Mouse (Mus musculus) thymus, postnatal 14 days (tissue): ENCODE results near the gene Heyl.

Experiments used
- DNase-seq: peaks from one replicate; pipeline ENCODE4 v3.0.0; 2021

Gene Heyl

DNA sequence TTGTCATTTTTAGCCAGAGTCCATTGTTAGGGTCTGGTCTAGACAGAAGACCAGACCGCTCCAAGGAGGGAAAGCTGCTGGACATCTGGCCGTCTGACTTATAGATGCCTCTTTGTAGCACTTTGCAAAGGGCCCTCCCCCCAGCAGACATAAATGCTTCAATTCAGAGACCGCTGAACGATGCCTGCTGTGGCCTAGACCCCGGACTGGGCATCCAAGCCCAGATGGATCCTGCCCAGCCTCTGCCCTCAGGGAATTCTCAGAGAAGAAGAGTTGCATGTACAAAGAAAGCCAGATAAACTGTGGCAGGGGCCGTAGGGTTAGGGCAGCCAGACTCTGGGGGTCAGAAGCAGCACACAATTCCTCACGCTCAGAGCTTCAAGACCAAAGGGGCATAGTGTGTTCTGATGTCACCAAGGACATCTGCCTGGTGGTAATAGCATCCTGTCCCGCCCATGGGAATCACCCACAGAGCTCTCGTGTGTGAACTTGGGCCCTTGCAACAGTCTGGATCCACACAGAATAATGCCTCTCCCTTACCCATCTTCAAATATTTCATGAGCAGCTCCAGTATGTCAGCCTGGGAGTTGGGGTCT, 2.6 kb downstream of the Heyl start:
- DNase-seq: no peak

DNA sequence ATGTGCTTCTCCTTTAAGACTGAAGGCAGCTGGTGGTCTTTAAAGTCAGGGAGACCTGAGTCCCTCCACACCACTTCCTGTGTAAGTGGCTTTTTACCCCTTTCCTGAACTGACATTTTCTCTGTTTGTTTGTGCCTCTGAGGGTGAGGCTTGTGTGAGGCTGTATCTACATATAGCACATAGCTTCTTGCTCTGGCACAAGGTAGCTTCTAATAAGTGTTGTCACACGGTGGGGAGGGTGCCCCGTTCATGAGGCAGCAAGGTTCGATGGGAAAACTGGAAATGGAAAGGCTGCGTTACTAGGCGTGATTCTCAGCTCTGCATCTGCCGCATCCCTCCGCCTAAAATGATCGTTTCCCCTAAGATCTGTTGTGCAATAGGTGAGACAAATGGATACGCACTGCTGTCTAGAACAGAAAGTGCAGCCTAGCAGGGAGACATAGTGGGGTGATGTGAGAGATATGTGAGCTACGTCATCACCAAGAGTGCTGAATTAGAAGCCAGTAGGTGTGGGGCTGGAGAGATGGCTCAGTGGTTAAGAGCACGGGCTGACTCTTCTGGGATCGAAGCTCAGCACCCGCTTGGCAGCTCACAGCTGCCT, 3.2 kb downstream of the Heyl start:
- DNase-seq: no peak

DNA sequence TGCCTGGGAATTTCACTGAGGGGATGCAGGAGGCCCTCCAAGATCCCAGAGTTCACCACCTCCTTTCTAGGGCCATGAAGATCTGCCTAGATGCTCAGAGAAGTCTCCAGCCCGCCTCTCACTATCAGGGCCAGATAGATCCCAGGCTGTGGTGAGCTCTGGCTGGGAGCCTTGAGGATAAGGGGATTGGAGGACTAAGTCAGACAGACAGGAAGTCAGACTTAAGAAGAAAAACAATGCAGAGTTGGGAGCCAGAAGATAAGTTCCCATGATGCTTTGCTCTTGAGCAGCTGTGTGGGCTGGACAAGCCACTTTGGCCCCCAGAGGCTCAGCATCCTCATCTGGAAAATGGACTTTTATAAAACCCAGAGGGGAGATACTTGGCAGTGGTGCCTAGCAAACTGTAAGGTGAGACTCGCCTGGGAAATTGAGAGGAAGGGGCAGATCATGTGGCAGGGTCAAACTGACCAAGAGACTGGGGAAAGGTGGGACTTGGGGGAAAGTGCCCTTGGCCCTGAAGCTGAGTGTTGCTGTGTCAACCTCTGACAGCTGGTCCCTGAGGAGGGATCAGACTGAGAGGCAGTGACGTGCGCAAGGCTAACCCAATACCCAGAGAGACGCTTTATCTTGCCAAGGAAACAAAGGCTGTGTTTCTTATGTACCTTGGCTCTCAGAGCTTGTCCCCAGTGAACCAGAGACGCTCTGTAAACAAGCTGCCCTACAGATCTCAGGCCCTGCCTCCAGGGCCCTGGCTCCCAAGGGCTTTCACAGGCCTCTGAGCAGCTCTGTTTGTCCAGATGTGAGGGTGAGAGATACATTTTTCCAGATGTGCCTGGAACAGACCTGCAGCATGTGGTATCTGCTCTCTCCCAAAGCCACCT, 4.3 kb downstream of the Heyl start:
- no peak for DNase-seq

DNA sequence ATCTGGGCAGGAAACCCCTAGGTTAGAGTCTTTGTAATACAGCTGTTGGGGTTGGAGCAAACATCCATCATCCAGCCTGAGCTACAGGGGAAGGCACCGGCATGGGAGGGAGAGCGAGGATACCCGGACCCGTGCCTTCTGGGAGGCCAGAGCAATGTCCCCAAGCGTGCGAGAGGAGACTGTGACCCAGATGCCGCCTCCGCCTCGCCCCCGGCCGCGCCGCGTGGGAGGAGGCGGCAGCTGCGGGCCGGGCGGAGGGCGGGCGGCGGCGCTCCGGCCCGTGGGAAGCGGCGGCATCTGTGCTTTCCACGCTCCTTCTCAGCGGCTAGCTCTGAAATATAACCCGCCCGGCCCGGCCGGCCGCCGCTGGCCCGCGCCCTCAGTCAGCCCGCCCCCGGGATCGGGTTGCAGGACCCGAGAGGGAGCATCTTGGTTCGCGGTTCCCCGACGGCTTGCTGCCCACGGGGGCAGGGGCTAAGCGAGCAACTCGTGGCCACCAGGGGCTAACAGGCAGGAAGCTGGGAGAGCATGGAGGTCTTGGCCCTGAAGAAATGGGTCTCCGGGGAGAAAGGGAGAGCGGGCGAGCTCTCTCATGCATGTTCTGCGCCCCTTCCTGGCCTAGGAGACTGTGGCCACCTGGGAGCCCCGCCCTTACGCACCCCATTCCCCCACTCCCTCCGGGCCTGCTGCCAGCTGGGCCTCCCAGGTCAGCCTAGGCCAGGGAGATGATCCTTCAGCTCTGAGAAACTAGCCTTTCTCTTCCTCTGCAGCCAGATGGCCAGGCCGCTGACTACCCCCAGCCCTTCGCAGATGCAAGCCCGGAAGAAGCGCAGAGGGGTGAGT, 6.2 kb downstream of the Heyl start:
- peak; percentile 14 for DNase-seq

DNA sequence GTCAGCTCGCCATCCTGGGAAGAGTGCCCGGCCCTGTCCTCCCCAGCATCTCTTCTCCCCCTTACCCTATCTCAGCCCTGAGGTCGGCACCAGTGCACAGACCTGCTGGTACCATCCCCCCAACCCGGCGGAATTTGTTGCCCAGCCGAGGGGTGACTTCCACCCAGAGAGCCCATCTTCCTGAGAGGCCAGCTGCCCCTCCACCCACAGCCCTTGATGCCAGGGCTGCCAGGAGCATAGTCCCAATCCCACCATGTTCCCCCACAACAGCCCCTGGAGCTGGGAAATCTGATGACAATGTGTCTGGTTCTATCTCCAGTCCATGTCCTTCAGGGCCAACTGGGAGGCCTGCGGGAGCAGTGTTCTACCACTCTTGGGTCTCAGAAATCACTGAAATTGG, 12.9 kb downstream of the Heyl start:
- DNase-seq: no peak

DNA sequence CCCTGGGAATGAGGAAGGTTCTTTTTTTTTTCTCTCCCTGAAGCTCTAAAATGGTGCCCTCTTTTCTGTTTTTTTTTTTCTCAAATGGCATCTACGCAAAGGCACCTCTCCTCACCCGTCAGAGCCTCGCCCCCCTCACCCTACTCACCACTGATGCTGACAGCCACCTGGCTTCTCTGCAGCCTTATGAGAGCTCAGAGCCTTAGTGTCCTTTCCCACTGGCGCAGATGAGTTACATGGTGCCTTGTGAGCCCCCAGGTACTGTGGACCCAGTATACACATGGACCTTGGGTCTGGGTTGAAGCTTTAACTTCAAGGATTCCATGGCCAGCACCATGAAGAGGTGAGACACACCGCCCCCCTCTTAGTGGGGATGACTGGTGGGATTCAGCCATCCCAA, 13.3 kb downstream of the Heyl start:
- no peak for DNase-seq

DNA sequence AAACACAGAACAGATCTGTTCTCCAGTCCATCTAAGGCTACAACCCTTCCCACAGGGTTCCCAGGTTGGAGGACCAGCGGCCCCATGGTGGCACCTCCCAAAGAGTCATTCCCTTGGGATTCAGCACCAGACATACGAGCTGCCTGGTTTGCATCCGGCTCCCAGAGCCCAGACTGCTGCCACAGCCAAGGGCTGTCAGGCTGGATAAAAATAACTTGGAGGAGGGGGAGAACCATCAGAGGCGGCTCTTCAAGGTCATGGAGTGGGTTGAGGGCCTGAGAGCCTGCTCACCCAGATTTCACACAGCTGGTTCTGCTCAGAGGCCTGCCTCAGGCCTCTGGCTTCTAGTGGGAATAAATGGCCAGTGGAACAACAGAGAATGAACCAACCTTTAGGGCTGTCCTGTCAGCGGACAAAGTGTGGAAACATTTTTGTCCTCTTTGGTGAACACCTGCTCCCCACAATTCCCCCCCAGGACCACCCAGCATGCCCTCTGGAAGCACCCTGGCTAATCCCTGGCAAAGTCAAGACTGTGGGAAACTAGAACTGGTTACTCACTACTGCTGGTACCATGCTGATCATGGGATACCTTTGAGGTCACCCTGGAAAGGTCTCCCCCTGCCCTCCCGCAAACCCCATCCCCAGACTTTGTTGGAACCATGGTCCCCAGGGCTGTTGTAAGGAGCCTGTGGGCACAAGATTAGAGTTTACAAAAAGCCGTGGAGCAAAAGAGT, 14.0 kb downstream of the Heyl start:
- DNase-seq: no peak

DNA sequence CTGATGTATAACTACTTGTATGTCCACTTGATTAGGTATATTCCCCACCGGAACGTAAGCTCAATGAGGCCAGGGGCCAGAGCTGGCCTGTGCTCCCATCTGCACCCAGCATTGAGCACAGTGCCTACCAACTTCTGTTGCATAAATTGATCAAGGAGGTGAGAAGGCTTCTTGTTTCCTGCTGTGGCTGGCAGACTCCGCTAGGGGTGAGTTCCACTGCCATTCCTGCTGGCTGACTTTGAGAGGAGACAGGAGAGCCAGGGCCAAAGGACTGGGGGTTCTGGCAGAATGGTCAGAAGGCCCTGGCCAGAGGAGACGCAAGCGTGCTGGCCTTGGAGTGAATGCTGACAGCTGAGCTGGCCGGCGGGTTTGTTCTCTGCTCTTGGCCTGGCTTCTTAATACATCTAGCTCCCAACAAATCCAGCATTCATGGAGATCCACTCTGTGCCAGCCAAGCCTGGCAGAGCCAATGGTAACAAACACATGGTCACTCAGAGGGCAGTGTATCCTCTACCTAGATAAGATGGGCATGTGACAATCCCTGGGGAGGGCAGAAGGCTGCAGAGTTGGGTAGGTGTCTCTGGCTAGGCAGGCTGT, 15.7 kb downstream of the Heyl start:
- no peak for DNase-seq

DNA sequence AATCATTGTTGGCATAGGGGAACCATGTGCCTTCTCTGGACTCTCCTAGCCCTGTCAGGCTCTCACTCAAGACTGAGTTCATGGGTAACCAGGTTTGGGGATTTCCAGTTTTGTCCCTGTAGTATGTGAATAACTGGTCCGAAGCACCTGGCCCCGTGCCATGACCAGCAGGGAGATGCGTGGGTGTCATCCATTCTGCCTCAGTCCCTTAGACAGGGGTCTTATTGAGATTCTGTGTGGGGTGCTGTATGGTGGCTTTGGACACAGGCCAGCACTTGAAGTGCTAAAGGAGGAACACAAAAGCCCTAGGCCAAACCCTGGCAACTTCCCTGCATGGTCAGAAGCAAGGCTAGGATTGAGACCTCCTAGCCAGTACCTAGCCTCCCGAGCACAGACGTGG, 18.9 kb downstream of the Heyl start:
- DNase-seq: no peak

DNA sequence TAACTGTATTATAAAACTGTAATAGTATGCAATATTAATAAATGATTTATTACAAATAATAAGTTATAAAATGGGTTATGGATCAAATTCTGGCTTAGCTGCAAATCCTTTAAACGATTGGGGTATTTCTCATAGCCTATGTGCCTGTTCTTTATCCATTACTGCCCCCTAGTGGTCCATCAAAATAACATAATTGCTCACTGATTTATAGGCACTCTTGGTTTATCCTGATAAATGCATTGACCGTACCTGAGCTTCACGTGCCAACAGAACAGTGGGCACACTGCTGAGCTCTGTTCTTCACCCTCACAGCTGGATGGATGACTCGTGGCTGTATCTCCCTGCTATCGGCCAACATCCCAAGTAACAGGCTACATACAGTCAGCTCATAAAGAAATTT, 21.3 kb downstream of the Heyl start:
- DNase-seq: peak; percentile 33

DNA sequence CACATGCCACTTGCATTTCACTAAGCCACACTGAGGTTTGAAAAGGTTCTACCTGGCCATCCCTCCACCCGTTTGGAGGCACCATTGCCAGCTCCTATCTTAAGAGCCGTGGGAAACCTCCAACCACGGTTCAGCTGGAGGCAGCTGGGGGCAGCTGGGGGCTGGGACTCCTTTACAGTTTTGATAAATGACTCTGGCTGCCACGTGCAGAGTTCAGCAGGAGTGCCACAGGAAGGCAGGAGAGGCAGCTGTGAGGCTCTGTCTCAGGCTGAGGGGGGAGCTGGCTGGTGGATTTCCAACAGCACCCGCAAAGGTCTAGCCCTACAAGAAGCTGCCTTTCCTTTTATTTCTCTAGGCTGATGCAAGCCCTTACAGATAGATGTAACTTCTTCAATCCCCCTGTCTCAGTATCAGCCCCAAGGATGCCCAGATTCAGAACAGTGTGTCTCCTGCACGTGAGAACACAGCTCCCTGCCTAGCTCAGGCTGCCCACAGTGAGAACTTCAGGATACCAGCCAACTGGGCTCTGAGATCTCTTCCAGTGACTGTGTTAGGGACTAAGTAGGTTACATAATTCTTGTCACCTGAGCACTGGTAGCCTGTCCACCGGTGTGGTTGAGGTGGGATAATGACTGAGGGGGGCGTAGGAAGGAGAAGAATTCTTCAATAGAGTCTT, 26.9 kb downstream of the Heyl start:
- no peak for DNase-seq

DNA sequence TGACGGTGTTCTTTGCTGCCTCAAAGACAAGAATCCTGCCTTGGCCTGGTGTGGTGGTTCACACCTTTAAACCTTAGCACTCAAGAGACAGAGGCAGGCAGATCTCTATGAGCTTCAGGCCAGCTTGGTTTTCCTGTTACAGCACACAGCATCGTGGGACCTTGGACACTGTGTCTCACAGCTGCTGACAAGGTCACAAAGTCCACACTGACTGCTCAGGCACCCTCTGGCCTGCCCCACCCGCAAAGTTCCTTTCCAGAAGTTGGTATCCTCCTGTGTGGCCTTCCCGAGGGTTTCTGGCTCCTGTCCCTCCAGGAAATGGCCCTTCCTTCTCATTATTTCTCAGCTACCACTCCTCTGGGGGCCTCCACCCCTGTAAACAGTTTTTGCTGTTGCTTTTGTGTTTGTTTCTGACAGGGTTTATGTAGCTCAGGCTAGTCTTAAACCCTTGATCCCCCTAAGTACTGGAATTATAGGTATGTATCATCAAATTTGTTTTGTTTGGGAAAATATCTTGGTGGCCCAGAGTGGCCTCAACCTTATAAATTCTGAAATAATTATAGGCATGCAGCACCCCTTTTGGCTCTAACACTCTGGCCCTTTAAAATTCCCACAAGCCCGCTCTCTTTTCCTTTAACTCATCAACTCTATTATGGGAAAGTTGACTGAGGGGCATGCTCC, 28.5 kb downstream of the Heyl start, which contains the start of gene Pabpc4:
Gene Pabpc4 (plus strand): TSS at position 631 of the 681 bp plus-strand sequence.
- no peak for DNase-seq

DNA sequence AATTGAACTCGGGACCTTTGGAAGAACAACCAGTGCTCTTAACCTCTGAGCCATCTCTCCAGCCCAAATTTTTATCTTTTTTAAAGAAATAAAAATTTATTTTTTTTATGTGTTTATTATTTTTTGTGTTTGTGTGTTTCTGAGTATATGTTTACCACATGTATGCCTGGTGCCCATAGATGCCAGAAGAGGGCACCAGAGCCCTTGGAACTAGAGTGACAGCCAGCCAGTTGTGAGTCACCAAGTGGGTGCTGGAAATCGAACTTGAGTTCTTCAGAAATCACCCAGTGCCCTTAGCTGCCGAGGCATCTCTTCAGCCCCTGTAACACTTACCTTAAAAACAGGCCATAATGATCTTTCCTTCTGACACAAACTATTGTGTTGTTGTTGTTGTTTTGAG, 37.7 kb downstream of the Heyl start:
- DNase-seq: no peak

DNA sequence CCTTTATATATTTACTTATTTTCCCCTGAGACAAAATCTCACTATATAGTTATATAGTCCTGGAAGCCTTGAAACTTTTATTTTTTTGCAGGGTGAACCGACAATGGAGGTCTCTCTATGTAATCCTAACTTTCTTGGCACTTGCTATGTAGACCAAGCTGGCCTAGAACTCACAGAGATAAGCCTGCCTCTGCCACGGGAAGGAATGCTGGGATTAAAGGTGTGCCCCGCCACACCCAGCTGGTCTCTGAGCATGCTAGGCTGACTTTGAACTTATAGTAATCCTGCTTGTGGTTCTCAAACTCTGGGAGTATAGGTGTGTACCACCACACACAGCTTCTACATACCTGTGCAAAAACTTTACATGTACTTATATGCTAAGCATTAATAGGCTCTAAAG, 46.8 kb downstream of the Heyl start:
- no peak for DNase-seq

DNA sequence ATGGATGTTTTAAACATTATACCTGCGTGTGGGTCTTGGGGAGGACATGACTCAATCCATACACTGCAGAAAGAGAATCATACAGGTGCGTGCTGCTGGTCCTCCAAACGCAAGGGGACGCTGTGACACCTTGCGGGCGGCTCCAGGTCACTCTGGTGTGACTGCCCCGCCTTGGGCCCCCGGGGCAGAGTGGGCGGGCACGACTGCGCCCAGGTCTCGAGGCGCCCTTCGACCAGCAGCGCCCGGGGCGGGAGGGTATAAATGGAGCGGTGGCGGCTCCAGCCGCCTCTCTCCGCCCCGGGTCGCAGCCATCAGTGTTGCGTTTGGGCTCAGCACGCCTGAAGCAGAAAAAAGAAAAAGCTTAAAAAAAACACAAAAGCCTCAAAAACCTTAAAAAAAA, 49.1 kb downstream of the Heyl start:
- DNase-seq: peak; percentile 88

DNA sequence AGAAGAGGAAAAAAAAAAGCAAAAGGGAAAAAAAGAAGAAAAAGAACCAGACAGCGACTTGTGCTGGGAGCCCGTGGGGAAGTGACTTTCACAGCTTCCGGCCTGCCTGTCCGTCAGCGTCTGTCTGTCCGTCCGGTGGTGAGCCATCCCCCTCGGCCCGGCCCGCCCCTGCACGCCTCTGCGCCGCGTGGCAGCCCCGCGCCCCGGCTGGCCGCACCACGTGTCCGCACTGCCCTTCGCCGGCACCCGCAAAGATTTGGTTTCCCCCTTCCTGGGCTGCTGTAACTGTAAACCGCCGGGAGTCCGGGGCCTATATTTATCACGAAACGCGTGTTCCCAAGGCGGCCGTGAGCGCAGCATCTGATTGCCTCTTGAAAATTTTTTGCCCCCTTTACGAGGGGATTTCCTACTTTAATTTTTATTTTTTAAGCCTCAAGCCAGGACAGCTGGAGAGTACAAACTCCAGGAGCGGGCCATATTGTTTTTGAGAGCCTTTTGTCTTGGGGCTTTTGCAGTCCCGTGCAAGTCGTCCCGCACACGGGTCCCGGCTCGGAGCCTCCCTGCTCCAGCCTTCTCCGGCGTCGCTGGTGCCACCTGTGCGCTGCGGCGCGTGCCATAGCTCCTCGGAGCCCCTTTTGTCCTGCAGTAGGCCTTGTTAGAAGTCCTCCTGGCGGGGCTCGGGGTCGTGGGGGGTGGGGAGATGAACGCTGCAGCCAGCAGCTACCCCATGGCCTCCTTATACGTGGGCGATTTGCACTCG, 49.7 kb downstream of the Heyl start:
- peak; percentile 31 for DNase-seq

DNA sequence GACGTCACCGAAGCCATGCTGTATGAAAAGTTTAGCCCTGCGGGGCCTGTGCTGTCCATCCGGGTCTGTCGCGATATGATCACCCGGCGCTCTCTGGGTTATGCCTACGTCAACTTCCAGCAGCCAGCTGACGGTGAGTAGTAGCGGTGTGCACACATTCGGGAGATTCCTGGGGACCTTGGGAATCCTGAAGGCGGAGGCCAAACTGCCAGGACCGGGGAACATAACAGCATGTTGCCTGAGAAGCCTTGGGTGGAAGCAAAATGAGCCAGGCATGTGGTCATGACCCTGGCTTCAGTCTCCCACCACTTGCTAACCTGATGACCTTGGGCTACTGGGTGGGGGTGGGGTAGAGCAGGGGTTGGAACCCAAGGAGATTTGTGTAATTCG, 50.3 kb downstream of the Heyl start:
- DNase-seq: peak; percentile 18

DNA sequence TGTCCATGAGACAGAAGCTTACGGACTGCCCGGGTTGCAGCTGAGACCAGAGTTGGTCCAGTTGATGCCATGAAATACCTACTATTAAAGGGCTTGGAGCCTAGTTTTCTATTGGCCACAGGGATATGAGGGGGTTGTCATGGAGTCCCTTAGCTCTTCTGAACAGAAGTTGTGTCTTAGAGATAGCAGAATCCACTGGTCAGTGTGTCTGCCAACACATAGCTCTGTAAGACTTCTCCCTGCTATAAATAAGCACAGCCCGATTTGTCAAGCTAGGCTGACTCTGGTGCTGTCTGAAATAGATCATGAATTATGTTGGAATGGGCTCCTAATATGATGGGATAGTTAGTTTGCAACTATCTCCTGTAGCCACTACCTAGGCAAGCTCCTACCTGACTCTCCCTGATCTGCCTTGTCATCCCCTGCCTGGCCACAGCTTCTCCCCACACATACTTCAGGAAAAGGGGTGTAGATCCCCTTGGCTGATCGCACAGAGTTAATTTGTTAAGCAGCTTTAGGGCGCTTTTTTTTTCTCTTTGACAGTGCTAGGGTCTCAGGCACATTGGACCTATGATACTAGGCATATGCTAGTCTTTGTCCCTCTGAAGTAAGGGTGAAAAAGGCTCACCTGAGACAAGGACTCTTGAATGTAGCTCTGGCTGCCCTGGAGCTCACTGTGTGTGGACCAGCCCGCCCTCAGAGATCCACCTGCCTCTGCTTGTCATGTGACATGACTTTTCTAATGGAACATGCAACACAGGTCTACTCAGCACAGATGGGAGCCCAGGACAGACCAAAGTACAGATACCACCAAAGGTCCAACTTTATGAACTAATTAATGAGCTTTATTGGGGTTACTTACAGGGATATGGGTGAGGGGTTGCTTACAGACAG, 51.6 kb downstream of the Heyl start:
- no peak for DNase-seq

DNA sequence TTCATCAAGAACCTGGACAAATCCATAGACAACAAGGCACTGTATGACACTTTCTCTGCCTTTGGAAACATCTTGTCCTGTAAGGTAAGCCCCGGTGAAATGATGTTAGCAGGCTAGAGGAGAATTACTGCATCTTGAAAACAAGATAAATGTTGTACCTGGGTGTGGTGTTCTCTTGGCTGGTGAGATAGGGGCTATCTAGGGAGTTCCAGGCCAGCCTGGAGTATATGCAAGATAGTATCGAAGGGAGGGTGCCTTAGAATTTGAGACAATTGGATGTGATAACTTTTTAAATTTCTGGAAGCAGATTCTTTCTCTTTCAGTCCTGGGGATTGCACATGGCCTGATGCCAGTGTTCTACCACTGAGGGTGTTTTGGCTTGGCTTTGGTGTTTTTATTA, 53.4 kb downstream of the Heyl start:
- no peak for DNase-seq
